Mouse (Mus musculus): Measurements from ENCODE around the gene E2f1. TPM values are rescaled to one million over a fixed set of nuclear protein-coding genes. Genes with fewer than 3 reads are reported as not detected.
A peak's percentile ranks its signal among the peaks of the same experiment; 100 is the strongest.

Gene E2f1
- total RNA-seq (2021), result 1 to 10 TPM; 5.4 to 5.7 TPM
- long read RNA-seq, experiment 1, transcript E2f1-202 (7 exons, 2,732 nt), result major isoform, 6 of 8 reads
- long read RNA-seq, experiment 1, partial matches to known transcripts, result 0 of 8 reads
- long read RNA-seq, experiment 1, other reads (novel, unspliced or antisense), result 0 of 8 reads
- long read RNA-seq, experiment 2, transcript E2f1-202 (7 exons, 2,732 nt), result major isoform, 10 of 10 reads
- long read RNA-seq, experiment 2, partial matches to known transcripts, result 0 of 10 reads
- long read RNA-seq, experiment 2, other reads (novel, unspliced or antisense), result 0 of 10 reads

DNA sequence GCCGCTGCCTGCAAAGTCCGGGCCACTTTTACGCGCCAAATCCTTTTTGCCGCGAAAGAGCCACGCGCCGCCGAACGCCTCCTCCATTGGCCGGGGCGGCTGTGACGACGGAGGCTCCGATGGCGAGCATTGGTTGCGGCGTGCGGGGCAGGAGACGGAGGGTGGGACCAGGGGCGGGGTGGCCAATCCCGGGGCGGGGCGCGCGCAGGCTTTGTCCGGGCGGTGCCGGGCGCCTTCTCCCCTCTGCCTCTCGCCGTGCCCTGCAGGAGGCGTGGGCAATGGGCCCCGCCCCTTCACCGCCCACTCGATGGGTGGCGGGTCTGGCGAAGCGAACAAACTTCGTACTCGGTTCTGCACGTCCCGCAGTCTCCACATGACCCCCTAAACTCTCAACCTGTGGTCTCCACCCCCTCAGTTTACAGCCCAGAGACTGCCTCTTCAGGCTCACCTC, at the start of gene E2f1:
Gene E2f1, minus strand, starts transcription at position 57 of the 451 bp plus-strand sequence.
- peak; percentile 92 to 96 for DNase-seq (ENCODE audit: low spot score in 2 of 2)
- peak within 1 kb of the TSS; percentile 56; the same call in 1 of the 2 replicates for H3K27ac ChIP-seq
- H3K4me3 ChIP-seq, result peak within 1 kb of the TSS; percentile 68
- peak; percentile 31 for TF ChIP-seq CTCF (conservative IDR thresholded peaks at IDR 0.05)

DNA sequence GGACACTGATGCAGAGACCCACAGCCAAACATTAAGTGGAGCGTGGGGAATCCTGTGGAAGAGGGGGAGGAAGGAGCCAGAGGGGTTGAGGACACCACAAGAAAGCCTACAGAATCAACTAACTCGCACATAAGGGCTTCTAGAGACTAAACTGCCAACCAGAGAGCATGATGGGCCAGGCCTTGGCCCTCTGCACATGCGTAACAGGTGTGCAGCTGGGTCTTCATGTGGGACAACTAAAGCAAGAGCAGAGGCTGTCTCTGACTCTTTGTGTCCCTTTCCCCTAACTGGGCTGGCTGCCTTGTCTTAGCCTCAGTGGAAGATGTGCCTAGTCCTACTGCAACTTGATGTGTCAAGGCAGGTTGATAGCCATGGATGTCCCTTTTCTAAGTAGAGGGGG, 47.4 kb upstream of the E2f1 start:
- no peak for TF ChIP-seq CTCF (conservative IDR thresholded peaks at IDR 0.05)
- Histone ChIP-seq H3K4me3 (no peak overlapping the region), H3K27ac (no peak overlapping the region)
- no peak for DNase-seq (ENCODE audit: low spot score in 2 of 2)

DNA sequence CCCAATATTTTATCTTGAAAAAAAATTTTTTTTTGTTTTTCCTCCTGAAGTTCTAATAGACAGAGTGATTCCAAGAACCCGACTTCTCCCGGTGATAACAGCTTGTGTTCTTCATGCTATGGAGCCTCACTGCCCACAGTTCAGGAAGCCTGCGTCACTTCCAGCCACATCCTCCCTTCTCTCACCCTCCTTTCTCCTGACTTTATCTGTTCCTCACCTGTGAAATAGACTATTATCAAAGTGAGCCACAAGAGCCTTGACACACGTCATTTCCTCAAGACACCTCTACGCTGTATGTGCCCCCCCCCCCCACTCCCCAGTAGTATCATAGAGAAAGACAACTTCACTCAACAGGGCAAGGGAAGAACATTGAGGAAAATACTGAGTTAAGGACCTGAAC, 46.0 kb upstream of the E2f1 start:
- DNase-seq (ENCODE audit: low spot score in 2 of 2), result no peak
- no peak for TF ChIP-seq CTCF (conservative IDR thresholded peaks at IDR 0.05)
- Histone ChIP-seq H3K27ac (no peak overlapping the region), H3K4me3 (no peak overlapping the region)

GRCm38 (mm10) chr2:154614841-154615576, 45.3 kb upstream of the E2f1 start:
- H3K4me3 ChIP-seq, result no peak overlapping the region; the same call in 1 of the 2 replicates
- H3K27ac ChIP-seq, result no peak overlapping the region
- TF ChIP-seq CTCF (conservative IDR thresholded peaks at IDR 0.05), result no peak
- no peak for DNase-seq (ENCODE audit: low spot score in 2 of 2)

DNA sequence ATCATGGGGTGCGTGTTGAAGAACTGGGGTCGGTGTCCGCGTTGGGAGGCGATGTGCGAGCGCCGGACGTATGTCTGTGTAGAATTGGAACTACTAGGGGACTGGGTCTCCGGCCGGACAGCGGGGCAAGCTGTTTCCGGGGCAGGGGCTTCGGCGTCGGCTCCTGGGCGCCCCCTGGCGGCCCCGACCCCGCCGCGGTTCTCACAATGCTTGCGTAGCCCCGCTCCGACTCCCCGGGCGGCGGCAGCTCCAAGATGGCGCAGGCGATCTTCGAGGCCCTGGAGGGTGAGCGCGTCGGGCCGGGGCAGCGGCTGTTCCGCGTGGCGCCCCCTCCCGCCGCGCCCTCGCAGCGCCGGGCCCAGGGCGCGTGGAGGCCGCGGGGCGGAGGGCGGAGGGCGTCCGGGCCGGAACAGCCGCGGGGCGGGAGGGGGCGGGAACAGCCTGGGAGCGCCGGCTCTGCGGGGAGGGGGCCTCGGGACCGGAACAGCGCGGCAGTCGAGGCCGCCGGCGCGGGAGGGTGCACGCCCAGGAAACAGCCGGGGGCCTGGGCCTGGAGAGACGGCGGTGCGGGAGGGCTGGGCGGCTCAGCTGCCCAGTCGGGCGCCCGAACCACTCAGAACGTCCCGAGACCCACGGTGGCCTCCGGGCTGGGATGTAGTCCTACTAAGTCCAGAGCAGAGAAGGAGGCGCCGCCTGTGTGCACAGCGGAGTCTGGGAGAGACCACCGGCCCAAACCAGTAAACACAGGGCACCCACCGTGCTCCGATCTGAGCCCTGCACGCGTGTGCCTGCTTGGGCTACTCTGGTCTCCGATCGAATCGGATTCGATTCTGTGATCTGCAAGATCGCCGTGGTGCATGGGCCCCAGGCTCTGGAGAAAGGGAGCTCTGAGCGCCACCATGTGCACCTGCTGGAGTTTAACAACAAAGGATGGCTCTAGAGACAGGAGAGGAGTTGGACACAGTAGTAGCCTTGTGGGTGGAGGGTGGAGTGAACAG, 43.7 kb upstream of the E2f1 start, which contains the start of the genes Zfp341 and 4930519P11Rik:
Gene Zfp341, plus strand, starts transcription at position 180 of the 998 bp plus-strand sequence.
Gene 4930519P11Rik, minus strand, starts transcription at position 320 of the 998 bp plus-strand sequence.
- peak; percentile 92 for TF ChIP-seq CTCF (conservative IDR thresholded peaks at IDR 0.05)
- H3K4me3 ChIP-seq, result peak within 1 kb of the TSS; percentile 84
- peak; percentile 88 to 89 for DNase-seq (ENCODE audit: low spot score in 2 of 2)
- H3K27ac ChIP-seq, result peak within 1 kb of the TSS; percentile 97

- Histone ChIP-seq H3K4me3 (no peak overlapping the region), H3K27ac (no peak overlapping the region)
- DNase-seq (ENCODE audit: low spot score in 2 of 2), result no peak
- TF ChIP-seq CTCF (conservative IDR thresholded peaks at IDR 0.05), result no peak
Measured at GRCm38 (mm10) chr2:154609050-154609767, 39.5 kb upstream of the E2f1 start.

GRCm38 (mm10) chr2:154606965-154607364, 37.3 kb upstream of the E2f1 start:
- no peak for TF ChIP-seq CTCF (conservative IDR thresholded peaks at IDR 0.05)
- DNase-seq (ENCODE audit: low spot score in 2 of 2), result no peak
- Histone ChIP-seq H3K27ac (no peak overlapping the region), H3K4me3 (no peak overlapping the region)

DNA sequence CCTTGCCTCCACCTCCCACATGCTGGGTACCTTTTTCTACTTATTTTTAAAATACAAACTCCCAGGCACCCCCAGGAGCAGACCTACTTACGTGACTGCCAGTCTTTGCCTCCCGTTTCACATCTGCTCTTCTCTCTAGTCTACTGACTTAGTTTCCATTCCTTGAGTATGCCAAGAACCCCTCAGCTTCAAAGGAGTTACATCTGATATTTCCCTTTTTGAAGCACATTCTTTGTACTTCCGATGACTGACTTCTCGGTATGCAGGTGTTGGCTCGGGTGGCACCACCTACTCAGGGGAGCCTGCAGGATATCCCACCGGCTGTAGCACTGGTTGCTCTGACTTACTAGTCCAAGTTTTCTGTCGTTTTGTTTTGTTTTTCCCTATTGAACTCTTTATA, 34.5 kb upstream of the E2f1 start:
- DNase-seq (ENCODE audit: low spot score in 2 of 2), result no peak
- Histone ChIP-seq H3K27ac (peak overlapping the region; percentile 56), H3K4me3 (peak overlapping the region; percentile 86)
- TF ChIP-seq CTCF (conservative IDR thresholded peaks at IDR 0.05), result no peak

GRCm38 (mm10) chr2:154603638-154604153, 34.0 kb upstream of the E2f1 start, which contains the start of gene Pxmp4:
Pxmp4 (minus strand) TSS chr2:154603708.
- peak within 1 kb of the TSS; percentile 91 for H3K27ac ChIP-seq
- peak; percentile 99 for DNase-seq (ENCODE audit: low spot score in 2 of 2)

GRCm38 (mm10) chr2:154603007-154603637, 33.4 kb upstream of the E2f1 start:
- DNase-seq (ENCODE audit: low spot score in 2 of 2), result no peak
- peak overlapping the region; percentile 91 for H3K27ac ChIP-seq
- H3K4me3 ChIP-seq, result peak overlapping the region; percentile 86
- TF ChIP-seq CTCF (conservative IDR thresholded peaks at IDR 0.05), result no peak

More at GRCm38 (mm10) chr2:154603638-154604153, 34.0 kb upstream of the E2f1 start, which contains the start of gene Pxmp4:
- peak within 1 kb of the TSS; percentile 86 for H3K4me3 ChIP-seq
- TF ChIP-seq CTCF (conservative IDR thresholded peaks at IDR 0.05), result no peak

DNA sequence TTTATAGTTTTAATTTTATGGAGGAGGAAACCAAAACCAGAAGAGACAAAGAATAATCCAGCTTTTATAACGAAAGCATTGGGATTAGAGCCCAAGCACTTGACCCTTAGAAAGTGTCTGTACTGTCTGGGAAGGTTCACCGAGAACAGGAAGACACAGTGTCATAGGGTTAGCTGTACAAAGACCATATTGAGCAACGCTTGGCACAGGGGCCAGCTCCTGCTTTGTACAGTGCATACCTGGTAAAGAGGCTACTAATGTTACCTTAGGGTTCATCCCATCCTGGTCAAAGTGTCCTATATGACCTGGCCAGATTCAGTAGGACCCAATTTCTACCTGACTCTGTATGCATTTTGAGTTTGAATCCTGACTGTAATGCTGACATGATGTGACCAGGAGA, 31.6 kb upstream of the E2f1 start:
- Histone ChIP-seq H3K27ac (no peak overlapping the region), H3K4me3 (no peak overlapping the region)
- TF ChIP-seq CTCF (conservative IDR thresholded peaks at IDR 0.05), result no peak
- no peak for DNase-seq (ENCODE audit: low spot score in 2 of 2)

Data from layer of hippocampus, adult 2 months (tissue).